Mouse (Mus musculus) MEL (cell line): ENCODE results near the gene Pitx2.

Experiments used
- CTCF ChIP-seq, 3 experiments: IDR thresholded peaks in 2 of 3; conservative IDR thresholded peaks in 1 of 3; 2 replicates each; pipeline ENCODE4 v1.5.1; 2011 to 2012; ENCODE audit warnings: low read length in 3 of 3, low read depth in 2 of 3, mild to moderate bottlenecking in 2 of 3, improper control_type of control experiment in 1 of 3, inconsistent platforms in 1 of 3, mixed read lengths in 1 of 3, moderate library complexity in 1 of 3; ENCODE audit not compliant: control insufficient read depth in 1 of 3, insufficient read depth in 1 of 3, poor library complexity in 1 of 3, severe bottlenecking in 1 of 3
- EP300 ChIP-seq, 2 experiments: IDR thresholded peaks; 2 replicates each; pipeline ENCODE4 v1.6.1; 2011; ENCODE audit warnings: improper control_type of control experiment in 2 of 2, low read length in 2 of 2, low read depth in 1 of 2, mild to moderate bottlenecking in 1 of 2
- POLR2A ChIP-seq, 2 experiments: IDR thresholded peaks; 2 replicates each; pipeline ENCODE4 v1.6.1; 2011 to 2012; ENCODE audit warnings: low read length in 2 of 2, mild to moderate bottlenecking in 2 of 2, control low read depth in 1 of 2, improper control_type of control experiment in 1 of 2, low read depth in 1 of 2, moderate library complexity in 1 of 2; ENCODE audit not compliant: control insufficient read depth in 1 of 2, insufficient read depth in 1 of 2, poor library complexity in 1 of 2
- TBP ChIP-seq: IDR thresholded peaks from 2 replicates; pipeline ENCODE4 v1.8.0; 2011; ENCODE audit warnings: low read depth, low read length, improper control_type of control experiment
- ZNF384 ChIP-seq: IDR thresholded peaks from 2 replicates; pipeline ENCODE4 v1.6.1; 2012; ENCODE audit warnings: low read depth, mild to moderate bottlenecking, inconsistent platforms, low read length, improper control_type of control experiment

GRCm38 (mm10) chr3:129216911-129217561 lies 17.4 kb downstream of the Pitx2 start:
- TF ChIP-seq CTCF (IDR thresholded peaks at IDR 0.05 in 2 of 3, conservative IDR thresholded peaks at IDR 0.05 in 1 of 3; ENCODE audit: control insufficient read depth in 1 of 3, insufficient read depth in 1 of 3, low read depth in 2 of 3, low read length in 3 of 3, poor library complexity in 1 of 3, severe bottlenecking in 1 of 3), result no peak
- no peak for TF ChIP-seq TBP
- no peak for TF ChIP-seq EP300 (IDR thresholded peaks at IDR 0.05; ENCODE audit: low read depth in 1 of 2, low read length in 2 of 2)
- no peak for TF ChIP-seq ZNF384
- TF ChIP-seq POLR2A (IDR thresholded peaks at IDR 0.05; ENCODE audit: control insufficient read depth in 1 of 2, insufficient read depth in 1 of 2, low read depth in 1 of 2, low read length in 2 of 2, poor library complexity in 1 of 2), result no peak
